Mouse (Mus musculus) induced T-regulatory cell, adult 2 months (primary cell): ENCODE data around the gene Clec4f.
A peak's percentile ranks its signal among the peaks of the same experiment; 100 is the strongest.

Source experiments
- DNase-seq: peaks from one replicate; pipeline ENCODE4 v3.0.0-alpha.2; 2012; ENCODE audit warnings: low read depth

Clec4f gene

DNA sequence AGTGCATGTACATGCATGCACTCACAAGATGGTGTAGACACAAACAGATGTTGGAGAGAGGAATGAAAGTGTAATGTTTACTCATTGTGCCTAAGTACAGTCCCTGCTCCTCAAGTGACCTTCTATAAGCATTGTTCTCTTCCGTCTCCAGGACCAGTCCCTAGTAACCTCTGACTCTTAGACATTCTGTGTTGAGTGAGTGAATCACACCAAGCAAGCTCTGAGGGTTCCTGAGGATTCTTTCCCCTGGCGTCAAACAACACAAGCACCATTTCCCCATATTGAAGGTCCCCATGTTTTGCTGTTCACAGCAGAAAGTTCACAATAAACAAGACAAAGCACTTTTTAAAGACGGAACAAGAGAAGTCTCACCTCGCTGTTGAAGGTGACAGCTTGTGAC, 24.2 kb downstream of the Clec4f start:
- DNase-seq, result no peak

DNA sequence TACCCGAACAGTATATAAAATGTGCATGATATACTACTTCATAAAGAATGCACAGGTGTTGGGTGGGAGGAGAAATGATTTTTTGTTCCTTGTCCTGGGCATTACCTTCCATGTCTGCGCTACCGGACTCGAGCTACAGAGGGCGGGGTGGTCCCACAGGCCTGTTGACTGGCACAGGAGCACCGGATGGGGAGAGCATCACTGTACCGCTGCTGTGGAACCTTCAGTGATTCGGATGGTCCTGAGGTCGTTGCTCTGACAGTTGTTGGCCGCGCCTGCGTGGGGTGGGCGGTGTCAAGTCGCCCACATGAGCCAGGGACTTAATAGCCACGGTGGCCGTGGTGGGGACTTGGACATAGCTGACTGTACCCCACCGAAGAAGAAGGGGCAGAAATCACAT, 29.2 kb downstream of the Clec4f start:
- DNase-seq, result no peak

DNA sequence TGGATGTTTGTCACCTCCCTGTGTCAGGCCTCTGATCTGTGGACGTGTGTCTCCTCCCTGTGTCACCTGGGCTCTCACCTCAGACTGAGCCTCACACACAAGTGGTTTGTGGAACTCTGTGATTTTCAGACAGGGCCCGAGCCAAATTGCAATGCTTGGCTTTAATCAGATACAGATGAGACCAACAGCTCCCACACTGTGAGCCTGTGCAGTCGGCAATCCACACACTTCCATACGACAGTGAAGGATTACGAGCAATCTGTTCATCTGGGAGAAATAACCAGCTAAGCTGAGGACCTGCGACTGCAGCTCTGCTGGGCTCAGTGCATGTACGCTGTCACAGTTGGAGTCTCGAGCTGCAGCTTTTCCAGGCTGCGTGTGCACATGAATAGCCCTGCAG, 36.0 kb downstream of the Clec4f start:
- DNase-seq, result no peak

DNA sequence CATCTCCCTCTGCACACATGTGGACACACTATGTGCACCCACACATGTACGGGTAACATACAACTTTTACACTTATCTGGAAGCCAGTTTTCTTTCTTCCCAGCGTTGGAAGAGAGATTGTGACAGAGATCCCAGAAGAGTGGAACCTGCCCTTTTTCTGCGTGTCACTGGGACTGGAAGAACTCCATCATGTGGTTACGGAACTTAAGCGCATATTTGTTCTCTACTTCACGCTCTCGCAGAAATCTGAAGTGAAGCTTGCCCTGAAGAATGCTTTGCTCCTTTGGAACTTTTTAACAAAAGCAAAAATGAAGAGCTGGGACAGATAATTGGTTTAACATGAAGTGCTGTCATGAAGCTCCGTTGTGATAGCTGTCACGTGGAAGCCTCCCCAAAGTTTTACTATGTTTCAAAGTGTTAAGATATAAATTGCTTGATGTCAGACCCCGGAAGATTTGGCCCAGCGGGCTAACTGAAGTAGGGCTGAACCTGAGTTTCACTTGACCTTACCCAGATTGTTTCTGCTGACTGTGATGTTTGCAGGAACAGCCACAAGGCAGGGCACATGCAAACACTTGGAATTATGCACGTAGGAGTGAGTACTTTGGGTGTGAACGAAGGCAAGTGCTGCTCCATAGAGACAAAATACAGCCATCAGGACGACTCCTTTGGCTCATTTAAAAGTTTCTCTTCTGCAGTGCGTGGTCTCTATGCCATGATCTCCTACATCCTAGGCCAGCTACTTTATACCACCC, 38.2 kb downstream of the Clec4f start:
- DNase-seq, result no peak

DNA sequence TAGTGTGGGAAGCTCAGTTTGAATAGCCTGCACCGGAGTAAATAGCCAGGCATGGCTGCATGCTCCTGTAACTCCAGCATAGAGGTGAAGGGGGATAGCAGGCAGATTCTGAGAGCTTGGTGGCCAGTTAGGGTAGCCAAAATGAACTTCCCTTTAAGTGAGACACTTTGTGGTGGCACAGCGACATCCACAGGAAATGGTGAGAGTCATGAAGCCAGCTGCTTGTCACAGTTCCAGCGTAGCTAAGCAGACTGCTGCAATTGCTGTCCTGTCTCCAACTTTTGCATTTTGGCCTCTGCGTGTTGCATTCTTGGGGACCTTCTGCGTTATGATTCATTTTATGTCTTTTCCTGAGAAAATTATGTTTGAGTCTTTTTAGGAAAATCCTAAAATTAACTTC, 39.5 kb downstream of the Clec4f start:
- DNase-seq, result peak; percentile 27

DNA sequence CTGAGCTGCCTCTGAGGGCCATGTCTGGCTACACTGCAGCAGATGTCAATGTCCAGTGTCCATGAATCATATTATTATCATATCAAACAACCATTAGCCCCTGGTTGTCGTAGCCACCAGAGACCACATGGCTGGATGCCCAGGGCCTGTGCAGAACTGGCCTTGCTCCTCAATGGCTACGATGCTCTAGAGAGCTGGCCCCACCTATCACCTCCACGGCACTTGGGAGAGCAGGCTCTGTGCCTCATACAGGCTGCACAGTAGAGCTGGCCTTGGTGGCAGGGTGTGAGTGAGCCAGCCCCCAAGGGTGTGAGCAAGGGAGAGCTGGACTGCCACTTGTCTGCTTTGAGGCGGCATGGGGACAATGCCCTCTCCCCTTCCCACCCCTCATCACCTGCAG, 41.5 kb downstream of the Clec4f start:
- DNase-seq, result no peak

DNA sequence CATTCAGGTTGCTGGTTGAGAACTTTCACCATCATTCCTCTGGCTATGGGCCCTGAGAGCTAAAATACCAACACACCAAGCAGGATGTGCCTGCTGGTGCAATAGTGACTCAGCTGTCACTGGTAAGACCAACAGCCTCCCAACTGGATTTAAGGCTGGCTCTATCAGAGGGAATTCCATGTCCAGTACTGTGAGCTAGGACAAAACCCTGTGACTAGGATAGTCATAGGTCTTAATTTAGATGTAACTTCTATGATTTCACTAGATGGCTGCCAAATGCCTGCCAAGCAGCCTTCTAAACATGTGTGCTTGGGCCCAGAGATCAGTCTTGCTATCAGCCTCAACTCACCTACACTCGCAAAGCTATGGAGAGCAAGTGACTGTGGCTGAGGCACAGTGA, 43.0 kb downstream of the Clec4f start:
- DNase-seq, result no peak

DNA sequence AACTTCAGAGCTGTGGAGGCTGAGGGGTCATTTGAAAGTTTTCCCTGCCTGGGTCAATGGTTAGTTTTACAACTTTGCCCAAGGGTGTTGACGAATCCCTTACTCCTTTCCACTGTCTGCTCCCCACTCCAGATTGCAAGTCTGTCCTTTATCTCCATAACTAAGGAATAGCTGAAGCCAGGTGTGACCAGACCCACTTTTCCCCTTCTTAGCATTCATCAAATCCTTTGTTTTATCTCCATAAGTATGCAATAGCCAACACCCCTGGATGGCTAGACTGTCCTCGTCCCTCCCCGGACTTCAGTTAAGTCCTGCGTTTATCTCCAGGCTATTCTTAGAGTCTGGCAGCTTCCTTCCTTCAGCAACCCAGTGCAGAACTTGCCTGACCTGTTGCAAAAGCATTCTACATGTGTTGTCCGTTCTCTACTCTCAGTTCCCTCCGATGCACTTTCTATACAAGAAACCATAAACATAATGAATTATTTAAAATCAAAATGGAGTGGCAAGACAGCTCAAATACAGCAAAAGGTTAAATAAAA, 56.3 kb downstream of the Clec4f start:
- DNase-seq, result no peak

DNA sequence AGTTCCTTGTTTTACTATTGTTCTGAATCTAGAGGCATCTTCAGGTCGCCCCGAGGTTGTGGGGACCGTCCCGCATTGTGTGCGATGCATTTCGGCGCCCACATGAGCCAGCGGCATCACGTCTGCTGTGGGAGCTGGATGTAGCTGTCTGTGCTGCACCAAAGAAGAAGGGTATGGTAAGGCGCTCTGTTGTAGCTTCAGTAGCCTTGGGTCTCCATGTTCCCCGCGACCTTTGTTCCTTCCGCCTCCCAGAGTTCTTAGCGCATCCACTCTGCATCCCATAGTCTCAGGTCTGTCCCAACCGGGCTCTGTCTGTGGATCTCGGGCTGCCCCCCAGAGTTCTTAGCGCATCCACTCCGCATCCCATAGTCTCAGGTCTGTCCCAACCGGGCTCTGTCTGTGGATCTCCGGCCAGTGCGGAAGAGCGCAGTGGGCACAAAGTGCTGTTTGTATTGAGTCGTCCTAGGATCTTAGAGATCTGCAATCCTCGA, 56.9 kb downstream of the Clec4f start:
- no peak for DNase-seq

DNA sequence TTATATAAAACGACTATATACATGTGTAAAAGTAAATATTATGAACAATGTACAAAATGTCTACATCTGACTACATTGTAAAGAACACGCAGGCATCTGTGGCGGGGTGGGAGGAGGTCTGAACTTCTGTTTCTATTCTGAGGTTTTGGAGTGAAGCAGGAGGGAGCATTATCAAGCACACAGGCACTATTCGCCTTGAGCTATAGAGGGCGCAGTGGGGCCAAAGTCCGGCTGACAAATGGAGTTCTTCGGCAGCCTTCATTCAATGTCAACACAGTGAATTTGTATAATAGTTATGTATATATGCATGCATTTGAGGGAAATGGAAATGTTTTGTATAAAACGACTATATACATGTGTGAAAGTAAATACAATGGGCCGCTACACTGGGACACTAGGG, 57.3 kb downstream of the Clec4f start:
- peak; percentile 70 for DNase-seq

DNA sequence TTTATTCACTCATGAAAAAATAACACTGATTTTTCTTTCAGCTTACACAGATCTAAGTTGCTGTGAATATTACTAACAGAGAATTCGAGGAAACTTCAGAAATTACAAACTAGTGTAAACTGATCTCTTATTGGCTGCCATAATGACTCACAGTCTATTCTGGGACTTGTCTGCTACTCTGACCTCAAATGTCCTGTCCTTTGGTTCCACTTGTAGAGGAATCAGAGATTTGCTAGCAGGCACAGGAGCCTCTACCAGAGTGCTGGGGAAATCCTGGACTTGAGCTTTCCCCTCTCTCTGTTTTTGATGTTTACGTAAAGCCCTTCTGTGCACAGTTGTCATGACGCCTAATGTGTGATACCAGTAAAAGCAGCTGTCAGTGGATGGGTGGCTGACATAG, 58.0 kb downstream of the Clec4f start:
- DNase-seq, result no peak

DNA sequence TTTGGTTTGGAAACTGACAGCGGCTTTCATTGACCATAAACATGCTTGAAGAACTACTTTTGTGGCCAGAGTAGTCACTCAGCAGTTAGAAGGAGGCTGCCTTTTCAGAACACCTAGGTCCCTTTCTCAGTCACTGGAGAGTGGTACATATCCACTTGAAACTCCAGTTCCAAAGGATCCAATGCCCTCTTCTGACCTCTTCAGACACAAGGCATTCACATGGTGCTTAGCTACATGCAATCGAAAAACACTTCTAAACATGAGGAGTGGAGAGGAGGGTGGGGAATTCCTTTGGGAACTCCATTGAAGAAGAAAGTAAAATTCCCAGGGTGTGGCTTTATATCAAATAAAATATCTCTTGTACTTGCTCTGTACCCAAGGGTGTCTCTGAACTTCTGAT, 61.0 kb downstream of the Clec4f start:
- no peak for DNase-seq
